Mouse (Mus musculus) erythroblast, embryonic 14.5 days (primary cell): ENCODE measurements around the gene Lrrc2. TPM values are rescaled to one million over a fixed set of nuclear protein-coding genes. Genes with fewer than 3 reads are reported as not detected.

ENCODE experiments used
- H3K27me3 ChIP-seq: 2 replicates; pipeline ENCODE4 v1.6.1; 2012; ENCODE audit warnings: inconsistent platforms; ENCODE audit not compliant: control insufficient read depth
- H3K36me3 ChIP-seq: 2 replicates; pipeline ENCODE4 v1.6.1; 2012; ENCODE audit warnings: mild to moderate bottlenecking, inconsistent platforms; ENCODE audit not compliant: control insufficient read depth
- H3K4me1 ChIP-seq: 2 replicates; pipeline ENCODE4 v1.6.1; 2012; ENCODE audit warnings: inconsistent platforms; ENCODE audit not compliant: control insufficient read depth
- H3K4me3 ChIP-seq: replicated peaks from 2 replicates; pipeline ENCODE3; 2012; ENCODE audit warnings: moderate library complexity, mild to moderate bottlenecking, inconsistent platforms
- H3K9me3 ChIP-seq: 2 replicates; pipeline ENCODE4 v1.6.1; 2012; ENCODE audit warnings: low read length, inconsistent platforms, mixed read lengths; ENCODE audit not compliant: control insufficient read depth
- GATA1 ChIP-seq: IDR thresholded peaks from 2 replicates; pipeline ENCODE4 v1.6.1; 2012; ENCODE audit warnings: low read length, inconsistent platforms, mixed read lengths
- TAL1 ChIP-seq: IDR thresholded peaks from 3 replicates; pipeline ENCODE4 v1.6.1; 2012; ENCODE audit warnings: low read length, inconsistent platforms, mixed read lengths
- polyA plus RNA-seq: library from polyadenylated mRNA; stranded (reverse); fragments of >175 nt; gene quantifications from 2 replicates; pipeline ENCODE4 v1.2.3, GENCODE M21; 2012

Gene Lrrc2
- polyA plus RNA-seq, 1 experiment: not detected

DNA sequence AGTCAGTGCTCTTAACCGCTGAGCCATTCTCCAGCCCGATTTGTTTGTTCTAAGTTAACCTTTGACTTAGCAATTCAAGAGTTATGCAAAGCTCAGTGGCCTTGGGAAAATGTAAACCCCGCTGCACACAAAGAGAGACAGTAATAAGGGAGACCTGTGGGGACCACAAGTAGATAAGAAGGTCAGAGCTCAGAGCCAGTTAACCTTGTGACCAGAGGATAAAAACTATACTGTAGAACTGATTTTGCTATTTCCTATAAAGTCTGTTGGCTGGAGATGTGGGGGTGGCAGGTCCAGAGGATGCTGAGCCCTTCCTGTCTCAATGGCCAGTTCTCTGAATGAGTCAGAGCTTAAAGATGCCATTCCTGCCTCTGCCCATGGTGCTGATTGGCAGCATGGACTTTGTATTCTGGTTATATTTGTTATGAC, 42.0 kb downstream of the Lrrc2 start:
- no peaks in the 10 kb centered on the region for H3K36me3 ChIP-seq

DNA sequence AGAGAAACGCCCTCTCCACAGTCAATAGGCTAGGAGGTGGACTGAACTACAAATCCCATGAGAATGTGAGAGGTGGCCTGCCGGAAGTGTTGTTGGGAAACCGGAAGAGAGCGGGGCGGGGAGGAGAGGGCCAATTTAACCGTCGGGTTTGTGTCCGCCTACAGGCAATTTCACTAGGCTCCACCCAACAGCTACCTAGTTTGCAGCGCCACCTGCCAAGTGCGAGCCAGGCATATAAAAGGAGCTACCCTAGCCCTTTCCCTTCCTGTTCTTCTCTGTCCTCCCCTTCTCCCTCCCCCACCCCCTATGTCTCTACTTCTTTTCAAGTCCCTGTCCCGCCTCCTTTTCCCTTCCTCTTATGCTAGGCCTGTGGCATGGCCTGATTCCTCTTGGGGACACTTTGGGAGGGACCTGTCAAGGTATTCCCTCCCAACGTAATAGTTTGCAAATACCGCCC, 43.4 kb downstream of the Lrrc2 start:
- Histone ChIP-seq H3K9me3 (no peaks in the 10 kb centered on the region), H3K4me1 (peaks cover 6% of the 10 kb centered on the region), H3K36me3 (no peaks in the 10 kb centered on the region), H3K4me3 (peak overlapping the region; percentile 49), H3K27me3 (no peaks in the 10 kb centered on the region)
- TF ChIP-seq TAL1 (no peak), GATA1 (no peak)

More for the DNA sequence above, 42.0 kb downstream of the Lrrc2 start:
- H3K4me1 ChIP-seq: peaks cover 6% of the 10 kb centered on the region
- H3K9me3 ChIP-seq: no peaks in the 10 kb centered on the region
- no peak for TF ChIP-seq TAL1
- no peak for TF ChIP-seq GATA1
- H3K4me3 ChIP-seq: no peak overlapping the region
- no peaks in the 10 kb centered on the region for H3K27me3 ChIP-seq

DNA sequence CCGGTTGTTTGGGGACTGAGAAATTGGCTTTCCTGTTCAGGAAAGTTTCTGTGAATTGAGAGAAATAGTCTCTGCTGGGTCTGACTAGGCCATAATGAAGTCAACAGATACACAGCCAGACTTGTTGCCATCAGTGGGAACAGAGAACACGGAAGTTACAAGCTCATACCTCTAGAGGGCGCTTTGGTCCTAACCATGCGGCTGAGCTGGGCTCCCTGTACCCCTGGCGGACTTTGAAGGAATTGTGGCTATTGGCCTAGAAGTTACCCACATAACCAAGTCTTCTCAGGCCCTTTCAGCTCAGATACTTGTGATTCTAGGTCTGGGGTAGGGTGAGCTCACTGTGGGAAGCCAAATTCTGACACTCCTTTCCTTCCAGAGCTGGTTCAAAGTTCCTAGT, 45.9 kb downstream of the Lrrc2 start:
- Histone ChIP-seq H3K27me3 (no peaks in the 10 kb centered on the region), H3K36me3 (no peaks in the 10 kb centered on the region), H3K4me3 (no peak overlapping the region), H3K9me3 (no peaks in the 10 kb centered on the region), H3K4me1 (peaks cover 6% of the 10 kb centered on the region)
- no peak for TF ChIP-seq TAL1
- no peak for TF ChIP-seq GATA1

DNA sequence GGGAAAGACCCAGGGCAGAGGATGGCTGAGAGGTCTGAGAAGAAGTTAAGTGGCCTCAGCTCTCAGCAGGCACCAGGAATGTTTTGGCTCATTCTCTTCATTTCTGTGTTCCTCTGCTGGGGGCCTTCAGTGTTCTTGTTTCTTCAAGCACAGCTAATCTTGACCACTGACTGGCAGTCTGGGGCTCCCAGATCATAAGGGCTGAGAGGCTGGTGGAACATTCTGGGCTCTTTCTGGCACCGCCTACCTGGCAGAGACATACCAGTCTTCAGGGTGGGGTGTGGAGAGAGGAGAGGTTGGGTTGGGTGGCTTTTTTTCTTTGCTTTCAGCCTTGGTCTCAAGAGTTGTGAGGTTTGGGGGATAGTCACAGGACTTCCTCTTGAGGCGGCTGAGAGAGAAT, 47.7 kb downstream of the Lrrc2 start:
- TF ChIP-seq GATA1: no peak
- peaks cover 6% of the 10 kb centered on the region for H3K4me1 ChIP-seq
- H3K9me3 ChIP-seq: no peaks in the 10 kb centered on the region
- no peak overlapping the region for H3K4me3 ChIP-seq
- H3K36me3 ChIP-seq: no peaks in the 10 kb centered on the region
- H3K27me3 ChIP-seq: no peaks in the 10 kb centered on the region

DNA sequence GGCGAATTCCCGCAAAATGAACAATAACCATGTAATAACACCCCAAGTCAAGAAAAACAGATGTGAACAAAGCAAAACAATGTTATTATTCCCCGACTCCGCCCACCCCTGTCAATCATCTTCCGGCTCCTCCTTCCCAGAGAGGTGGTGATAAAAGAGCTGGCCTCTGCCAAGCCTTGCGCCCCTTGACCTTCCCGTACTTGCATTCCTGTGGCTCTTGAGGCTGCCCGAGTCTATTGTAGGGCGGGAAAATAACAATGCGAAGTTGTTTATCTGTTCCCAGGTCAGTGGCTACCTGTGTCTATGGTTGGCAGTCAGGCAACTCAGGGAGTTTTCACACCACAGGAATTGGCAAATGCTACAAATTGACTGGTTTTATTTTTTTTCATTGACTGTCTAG, 48.5 kb downstream of the Lrrc2 start:
- no peak for TF ChIP-seq TAL1
- Histone ChIP-seq H3K4me3 (no peak overlapping the region), H3K9me3 (no peaks in the 10 kb centered on the region), H3K36me3 (no peaks in the 10 kb centered on the region), H3K4me1 (peaks cover 2% of the 10 kb centered on the region), H3K27me3 (no peaks in the 10 kb centered on the region)

DNA sequence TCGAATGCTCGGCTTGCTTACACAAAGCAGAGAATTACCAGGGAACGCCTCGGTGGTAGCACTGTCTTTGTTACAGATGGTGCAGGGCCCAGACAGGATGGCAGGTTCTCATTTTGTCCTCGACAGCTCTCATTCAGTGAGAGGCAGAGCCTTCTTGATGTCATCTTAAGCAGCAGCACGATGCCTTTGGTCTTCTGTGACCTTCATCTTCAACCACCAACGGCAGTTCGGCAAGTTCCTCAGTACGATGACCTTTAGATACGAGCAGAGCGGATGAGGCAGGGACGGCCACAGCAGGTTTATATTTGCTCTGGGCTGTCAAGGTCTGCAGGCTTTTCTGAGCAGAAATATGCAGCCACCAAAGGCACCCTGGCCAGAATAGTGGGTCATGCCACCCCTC, 50.3 kb downstream of the Lrrc2 start:
- no peak for TF ChIP-seq TAL1
- no peak for TF ChIP-seq GATA1
- H3K27me3 ChIP-seq: no peaks in the 10 kb centered on the region
- no peak overlapping the region for H3K4me3 ChIP-seq
- H3K9me3 ChIP-seq: no peaks in the 10 kb centered on the region
- no peaks in the 10 kb centered on the region for H3K4me1 ChIP-seq
- no peaks in the 10 kb centered on the region for H3K36me3 ChIP-seq

DNA sequence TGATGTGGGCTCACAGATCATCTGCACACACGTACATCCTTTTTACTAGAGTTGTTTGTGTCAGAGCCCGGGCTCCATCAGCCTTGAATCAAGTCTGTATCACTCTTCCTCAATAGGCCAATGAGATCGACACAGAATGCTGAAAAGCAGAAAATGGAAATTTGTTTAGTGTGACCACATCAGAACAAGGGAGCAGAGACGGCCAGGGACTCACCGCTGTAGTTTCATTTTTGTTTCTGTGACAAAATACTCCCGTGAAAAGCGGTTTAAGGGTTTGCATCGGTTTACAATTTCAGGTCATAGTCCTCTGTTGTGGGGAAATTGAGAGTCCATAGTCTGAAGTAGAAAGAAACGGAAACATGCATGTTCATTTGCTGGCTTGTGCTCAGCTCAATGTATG, 51.9 kb downstream of the Lrrc2 start:
- H3K36me3 ChIP-seq: no peaks in the 10 kb centered on the region
- no peaks in the 10 kb centered on the region for H3K9me3 ChIP-seq
- H3K4me1 ChIP-seq: no peaks in the 10 kb centered on the region
- H3K4me3 ChIP-seq: no peak overlapping the region
- H3K27me3 ChIP-seq: no peaks in the 10 kb centered on the region
- TF ChIP-seq GATA1 (no peak), TAL1 (no peak)

DNA sequence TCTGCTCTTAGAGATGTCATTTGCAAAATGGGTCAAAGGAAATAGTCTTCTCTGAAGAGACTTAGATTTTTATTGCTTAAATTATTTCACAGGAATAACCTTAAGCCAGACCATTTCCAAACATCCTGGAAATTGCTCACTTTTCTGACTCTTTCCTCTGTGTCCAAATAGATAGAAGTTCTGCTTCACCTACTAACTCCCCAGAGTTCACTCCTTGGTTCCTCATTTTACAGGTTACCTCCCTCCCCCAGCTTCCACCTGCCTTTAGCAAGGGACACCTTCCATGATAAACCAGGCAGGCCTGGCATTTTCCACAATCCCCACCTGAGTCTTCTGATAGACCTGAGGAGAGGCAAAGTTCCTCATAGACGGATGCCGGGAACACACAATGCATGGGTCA, 55.2 kb downstream of the Lrrc2 start:
- H3K27me3 ChIP-seq: no peaks in the 10 kb centered on the region
- no peaks in the 10 kb centered on the region for H3K4me1 ChIP-seq
- no peak overlapping the region for H3K4me3 ChIP-seq
- no peak for TF ChIP-seq GATA1
- no peaks in the 10 kb centered on the region for H3K9me3 ChIP-seq
- no peaks in the 10 kb centered on the region for H3K36me3 ChIP-seq

DNA sequence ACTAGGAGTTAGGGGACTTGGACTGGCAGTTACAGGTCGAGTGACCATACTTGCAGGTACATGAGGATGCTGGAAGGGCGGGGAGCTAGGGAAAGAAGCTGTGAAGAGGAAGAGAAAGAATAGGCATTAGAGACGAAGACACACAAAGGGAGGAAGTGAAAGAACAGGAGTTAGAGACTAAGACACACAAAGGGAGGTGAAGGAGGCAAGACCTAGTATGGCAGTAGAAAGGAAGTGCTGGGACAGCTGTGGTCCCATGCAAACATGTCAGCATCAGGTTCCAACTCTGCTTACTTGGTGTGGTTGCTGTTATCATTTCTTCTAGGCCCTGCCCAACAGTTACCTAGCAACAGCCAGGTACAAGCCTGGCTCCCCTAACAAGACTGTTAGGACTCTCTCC, 58.4 kb downstream of the Lrrc2 start:
- Histone ChIP-seq H3K4me1 (no peaks in the 10 kb centered on the region), H3K9me3 (no peaks in the 10 kb centered on the region), H3K4me3 (no peak overlapping the region), H3K27me3 (no peaks in the 10 kb centered on the region), H3K36me3 (no peaks in the 10 kb centered on the region)
- TF ChIP-seq GATA1: no peak
- TF ChIP-seq TAL1: no peak

DNA sequence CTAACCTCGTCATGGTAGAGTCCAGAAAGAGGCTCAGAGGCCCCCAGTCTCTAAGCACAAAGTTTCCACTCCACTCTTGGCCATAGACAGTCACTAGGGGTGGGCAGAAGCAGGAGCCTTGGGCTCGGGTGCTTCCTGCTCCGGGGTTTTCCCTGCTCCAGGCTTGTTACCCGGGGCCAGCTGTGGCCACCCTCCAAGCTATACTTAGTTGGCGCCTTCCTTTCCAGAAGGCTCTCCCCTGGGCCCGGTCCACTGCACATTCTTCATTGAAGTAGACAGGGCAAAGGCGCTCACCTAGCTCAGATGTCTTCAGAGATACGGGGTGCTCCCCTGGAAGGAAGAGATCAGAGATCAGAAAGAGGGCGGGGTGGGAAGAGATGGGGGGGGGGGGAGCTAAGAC, 60.2 kb downstream of the Lrrc2 start:
- TF ChIP-seq GATA1: no peak
- TF ChIP-seq TAL1: no peak

More for the DNA sequence above, 60.2 kb downstream of the Lrrc2 start:
- no peaks in the 10 kb centered on the region for H3K4me1 ChIP-seq
- H3K36me3 ChIP-seq: no peaks in the 10 kb centered on the region
- H3K4me3 ChIP-seq: no peak overlapping the region
- no peaks in the 10 kb centered on the region for H3K27me3 ChIP-seq
- no peaks in the 10 kb centered on the region for H3K9me3 ChIP-seq
